Mouse (Mus musculus) liver, adult 2 months (tissue): ENCODE measurements around the gene Gm49450.

Experiments used
- CTCF ChIP-seq: fragments of 200-500 bp; IDR thresholded peaks from 2 replicates; pipeline ENCODE4 v1.5.1; 2011; ENCODE audit warnings: low read depth, low read length, control low read depth
- POLR2A ChIP-seq: fragments of 200-500 bp; IDR thresholded peaks from 2 replicates; pipeline ENCODE4 v1.6.1; 2011; ENCODE audit warnings: low read length, control low read depth; ENCODE audit not compliant: insufficient read depth; ENCODE audit errors: extremely low read depth

DNA sequence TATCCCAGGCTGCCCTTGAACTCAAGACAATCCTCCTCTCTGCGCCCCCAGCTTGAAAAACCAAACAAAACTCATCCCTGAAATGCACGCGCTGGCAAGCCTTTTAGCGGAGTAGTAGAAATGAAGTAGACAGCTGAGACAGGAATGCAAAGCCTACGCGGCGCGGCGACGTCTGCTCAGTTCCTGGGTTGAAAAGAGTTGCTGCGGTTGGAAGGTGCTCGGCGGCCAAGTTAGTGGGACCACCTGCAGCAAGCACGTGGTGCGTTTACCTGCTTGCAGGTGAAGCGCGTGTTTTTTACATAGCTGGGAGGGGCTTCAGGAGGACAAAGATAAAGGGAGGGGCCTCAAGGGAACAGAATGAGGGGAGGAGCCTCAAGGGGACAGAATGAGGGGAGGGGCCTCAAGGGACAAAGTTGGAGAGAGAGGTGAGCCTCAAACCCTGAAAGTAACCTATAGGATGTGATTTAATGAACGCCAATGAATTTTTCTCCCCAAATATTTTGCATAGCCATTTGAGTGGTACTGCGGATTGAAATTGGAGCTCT lies 62.1 kb downstream of the Gm49450 start:
- no peak for TF ChIP-seq POLR2A
- TF ChIP-seq CTCF, result no peak
